Mouse (Mus musculus) heart, postnatal 0 days (tissue): ENCODE results near the gene Fign.

Experiments used
- CTCF ChIP-seq: IDR thresholded peaks from 2 replicates; pipeline ENCODE4 v1.5.1; 2016; ENCODE audit warnings: antibody characterized with exemption, control low read depth, low read depth
- EP300 ChIP-seq: IDR thresholded peaks from 2 replicates; pipeline ENCODE4 v1.6.1; 2016; ENCODE audit warnings: antibody characterized with exemption, low read depth

DNA sequence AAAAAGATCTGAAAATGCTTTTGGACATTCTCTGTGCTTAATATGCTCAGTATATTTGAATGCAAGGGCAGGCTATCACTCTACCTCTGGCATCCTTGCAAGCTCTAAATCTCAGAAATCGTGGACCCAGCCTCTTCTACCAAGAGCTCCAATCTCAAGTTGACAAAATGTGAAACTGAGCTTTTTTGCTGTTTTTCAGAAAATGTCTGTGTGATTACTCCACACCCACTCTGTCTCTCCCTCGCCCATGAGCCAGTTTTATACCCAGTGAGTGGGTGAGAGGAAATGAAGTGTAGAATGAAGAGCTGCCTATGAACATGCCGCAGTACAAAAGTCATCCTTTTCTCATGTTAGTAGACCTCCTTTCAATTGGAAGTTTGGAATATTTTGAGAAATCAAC lies 13.3 kb upstream of the Fign start:
- TF ChIP-seq CTCF (no peak), EP300 (no peak)
